9 mouse cellular contexts compared by ENCODE assay signal in genomic region chr7:79543231-79544071, GRCm38 (mm10).
DNase-seq lines count a peak whose midpoint lies in the region; ATAC-seq lines count a peak whose summit lies in the region.
"Had no signal": no experiment of that assay in that cellular context is flagged by ENCODE, and none has a peak within 500 bp of the region (broad histone marks: within the 10 kb centered on the region; RNA-seq: fewer than 3 reads in every experiment).

No protein-coding gene starts in this region.

- no peak for ATAC-seq in heart, embryonic 15.5 days (replicated peaks; ENCODE audit: insufficient number of reproducible peaks, insufficient read depth, low FRiP score, low read depth)
- peak; percentile 79 for ATAC-seq in forebrain, embryonic 11.5 days (replicated peaks; ENCODE audit: low FRiP score)

- H3K4me3 ChIP-seq in heart, embryonic 15.5 days: no peak overlapping the region
- peak overlapping the region; percentile 23 for H3K4me3 ChIP-seq in forebrain, embryonic 11.5 days (ENCODE audit: low read depth, low read length)
- peak overlapping the region; percentile 49 for H3K4me3 ChIP-seq in midbrain, embryonic 10.5 days

- WGBS in heart, embryonic 15.5 days: under 1% methylated on average over 58 of the region's 58 CpGs
- under 1% methylated on average over 58 of the region's 58 CpGs for WGBS in forebrain, embryonic 11.5 days
- WGBS in midbrain, embryonic 10.5 days: under 1% methylated on average over 58 of the region's 58 CpGs

- H3K9ac ChIP-seq in heart, embryonic 15.5 days: no peak overlapping the region
- H3K9ac ChIP-seq in forebrain, embryonic 11.5 days (ENCODE audit: low read length): peak overlapping the region; percentile 79

- H3K4me2 ChIP-seq in heart, embryonic 15.5 days: peak overlapping the region; percentile 0; the same call in 1 of the 2 replicates
- peak overlapping the region; percentile 58 for H3K4me2 ChIP-seq in forebrain, embryonic 11.5 days (ENCODE audit: low read depth, low read length, severe bottlenecking)

- peaks cover 10% of the 10 kb centered on the region; the same call in 1 of the 2 replicates for H3K4me1 ChIP-seq in heart, embryonic 15.5 days (replicated peaks)
- H3K4me1 ChIP-seq in forebrain, embryonic 11.5 days (replicated peaks; ENCODE audit: control insufficient read depth, insufficient read depth, low read length): peaks cover 53% of the 10 kb centered on the region
- peaks cover 56% of the 10 kb centered on the region for H3K4me1 ChIP-seq in midbrain, embryonic 10.5 days

- H3K27ac ChIP-seq in heart, embryonic 15.5 days: no peak overlapping the region
- peak overlapping the region; percentile 99 for H3K27ac ChIP-seq in forebrain, embryonic 11.5 days (ENCODE audit: low read depth, low read length)
- H3K27ac ChIP-seq in midbrain, embryonic 10.5 days (replicated peaks): peak overlapping the region; percentile 83

- no peaks in the 10 kb centered on the region for H3K9me3 ChIP-seq in heart, embryonic 15.5 days (replicated peaks)
- no peaks in the 10 kb centered on the region for H3K9me3 ChIP-seq in forebrain, embryonic 11.5 days (ENCODE audit: control insufficient read depth, low read length)
- H3K9me3 ChIP-seq in midbrain, embryonic 10.5 days (replicated peaks): no peaks in the 10 kb centered on the region

- H3K36me3 ChIP-seq in heart, embryonic 15.5 days: no peaks in the 10 kb centered on the region
- H3K36me3 ChIP-seq in forebrain, embryonic 11.5 days (ENCODE audit: control insufficient read depth, insufficient read depth, low read length): no peaks in the 10 kb centered on the region
- H3K36me3 ChIP-seq in midbrain, embryonic 10.5 days: no peaks in the 10 kb centered on the region

- no peak for DNase-seq in heart, postnatal 4 days
- DNase-seq in R1 (ENCODE audit: low read depth, low spot score): peak; percentile 73
- peak; percentile 85 for DNase-seq in forebrain, embryonic 11.5 days (ENCODE audit: low spot score)
- DNase-seq in midbrain, embryonic 10.5 days (ENCODE audit: low spot score): no peak
- DNase-seq in adrenal gland, postnatal 14 days: no peak
- DNase-seq in lung, postnatal 36 days: no peak
- no peak for DNase-seq in lung, postnatal 14 days
- DNase-seq: left cerebral cortex, postnatal 4 days had no signal

- H3K27me3 ChIP-seq in heart, embryonic 15.5 days: peaks cover 96% of the 10 kb centered on the region
- peaks cover 29% of the 10 kb centered on the region for H3K27me3 ChIP-seq in forebrain, embryonic 11.5 days (ENCODE audit: control insufficient read depth, insufficient read depth, low read length)
- H3K27me3 ChIP-seq in midbrain, embryonic 10.5 days (ENCODE audit: low read depth, poor library complexity, severe bottlenecking): peaks cover 100% of the 10 kb centered on the region

Comparison
In these comparisons a context has a peak if more than half of its experiments do, and no peak if none do; other contexts are left out.
1. DNase-seq: peak in R1 (single experiment) and forebrain, embryonic 11.5 days (single experiment); none in heart, postnatal 4 days (single experiment), midbrain, embryonic 10.5 days (single experiment), adrenal gland, postnatal 14 days (single experiment), lung, postnatal 36 days (single experiment) and lung, postnatal 14 days (single experiment).